Mouse (Mus musculus) retina, adult 2 months (tissue): Measurements from ENCODE around the gene 4930564D02Rik.

Experiments
- DNase-seq: peaks from one replicate; pipeline ENCODE4 v3.0.0-alpha.2; 2012; ENCODE audit warnings: low read depth, low spot score

Gene 4930564D02Rik

GRCm38 (mm10) chr3:105058627-105059513, 7.8 kb upstream of the 4930564D02Rik start:
- DNase-seq = peak; percentile 63

- no peak for DNase-seq
Observed at GRCm38 (mm10) chr3:105059911-105060310, 6.7 kb upstream of the 4930564D02Rik start.

- no peak for DNase-seq
Observed at GRCm38 (mm10) chr3:105060992-105061391, 5.7 kb upstream of the 4930564D02Rik start.

GRCm38 (mm10) chr3:105061496-105061895, 5.1 kb upstream of the 4930564D02Rik start:
- no peak for DNase-seq

- no peak for DNase-seq
Observed at GRCm38 (mm10) chr3:105061991-105062390, 4.7 kb upstream of the 4930564D02Rik start.

GRCm38 (mm10) chr3:105062676-105063075, 4.0 kb upstream of the 4930564D02Rik start:
- no peak for DNase-seq

- DNase-seq = no peak
Observed at GRCm38 (mm10) chr3:105070553-105070952, 3.9 kb downstream of the 4930564D02Rik start.

GRCm38 (mm10) chr3:105071251-105071650, 4.6 kb downstream of the 4930564D02Rik start:
- DNase-seq = no peak

GRCm38 (mm10) chr3:105072536-105072935, 5.9 kb downstream of the 4930564D02Rik start:
- no peak for DNase-seq

- no peak for DNase-seq
Observed at GRCm38 (mm10) chr3:105075796-105076195, 9.2 kb downstream of the 4930564D02Rik start.

- peak; percentile 36 for DNase-seq
Observed at GRCm38 (mm10) chr3:105078231-105078826, 11.7 kb downstream of the 4930564D02Rik start.

- no peak for DNase-seq
Observed at GRCm38 (mm10) chr3:105087344-105087743, 20.7 kb downstream of the 4930564D02Rik start.

- DNase-seq = no peak
Observed at GRCm38 (mm10) chr3:105088638-105089037, 22.0 kb downstream of the 4930564D02Rik start.

- DNase-seq = no peak
Observed at GRCm38 (mm10) chr3:105090147-105090546, 23.5 kb downstream of the 4930564D02Rik start.

GRCm38 (mm10) chr3:105090981-105091380, 24.3 kb downstream of the 4930564D02Rik start:
- no peak for DNase-seq

GRCm38 (mm10) chr3:105092721-105093505, 26.3 kb downstream of the 4930564D02Rik start:
- no peak for DNase-seq

GRCm38 (mm10) chr3:105094448-105094847, 27.8 kb downstream of the 4930564D02Rik start:
- no peak for DNase-seq

- no peak for DNase-seq
Observed at GRCm38 (mm10) chr3:105095026-105095425, 28.4 kb downstream of the 4930564D02Rik start.

- DNase-seq = no peak
Observed at GRCm38 (mm10) chr3:105097581-105097980, 30.9 kb downstream of the 4930564D02Rik start.

- no peak for DNase-seq
Observed at GRCm38 (mm10) chr3:105099526-105100269, 33.1 kb downstream of the 4930564D02Rik start.

GRCm38 (mm10) chr3:105100270-105100589, 33.6 kb downstream of the 4930564D02Rik start:
- no peak for DNase-seq
